Mouse (Mus musculus): ENCODE data around the gene Spef1. TPM values are rescaled to one million over a fixed set of nuclear protein-coding genes. Genes with fewer than 3 reads are reported as not detected.

Spef1 gene
- total and polyA plus RNA-seq, 2 experiments from 2014 or later: 10.2 to 19.3 TPM

DNA sequence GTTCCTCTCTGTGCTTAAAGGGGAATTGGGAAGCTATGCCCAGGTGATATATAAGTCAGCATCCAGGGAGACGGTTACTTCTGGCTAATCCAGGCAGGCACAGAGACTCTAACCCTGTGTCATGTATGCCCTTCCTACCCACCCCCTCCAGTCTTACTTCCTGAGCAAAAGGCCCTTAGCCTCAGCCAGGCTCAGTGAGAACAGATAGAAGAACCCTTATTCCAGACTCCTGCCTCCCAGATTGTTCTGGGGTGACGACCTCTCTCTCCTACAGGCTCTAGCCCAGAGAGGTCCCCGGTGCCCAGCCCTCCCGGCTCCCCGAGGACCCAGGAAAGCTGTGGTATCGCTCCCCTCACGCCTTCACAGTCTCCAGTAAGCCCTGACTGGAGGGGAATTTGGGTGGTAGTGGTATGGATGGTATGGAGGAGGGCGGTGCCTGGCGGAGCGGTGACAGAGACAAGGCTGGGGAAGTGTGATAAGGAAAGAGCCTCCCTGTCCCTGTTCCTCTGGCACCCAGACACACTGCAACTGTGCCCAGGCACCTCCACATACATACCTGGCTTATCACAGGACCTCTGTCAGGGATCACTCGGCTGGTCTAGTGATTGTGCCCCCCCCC lies 51.5 kb downstream of the Spef1 start:
- no peaks in the 10 kb centered on the region for H3K9me3 ChIP-seq (ENCODE audit: low read length)
- H3K4me1 ChIP-seq (ENCODE audit: insufficient read depth, low read length): no peaks in the 10 kb centered on the region
- no peak for TF ChIP-seq CTCF (IDR thresholded peaks at IDR 0.05)
- no peak overlapping the region for H3K4me2 ChIP-seq (ENCODE audit: low read depth, low read length, poor library complexity, severe bottlenecking)
- H3K9ac ChIP-seq (replicated peaks; ENCODE audit: low read length, poor library complexity, severe bottlenecking): no peak overlapping the region
- ATAC-seq (ENCODE audit: low FRiP score) (no peak), DNase-seq (ENCODE audit: low spot score) (no peak)
- no peaks in the 10 kb centered on the region for H3K36me3 ChIP-seq (ENCODE audit: insufficient read depth, low read length)
- H3K27ac ChIP-seq (ENCODE audit: low read depth, low read length): no peak overlapping the region
- 81% methylated on average over 11 of the region's 11 CpGs for WGBS
- no peak overlapping the region for H3K4me3 ChIP-seq (ENCODE audit: low read depth, low read length)
- H3K27me3 ChIP-seq (ENCODE audit: insufficient read depth, low read length): no peaks in the 10 kb centered on the region

DNA sequence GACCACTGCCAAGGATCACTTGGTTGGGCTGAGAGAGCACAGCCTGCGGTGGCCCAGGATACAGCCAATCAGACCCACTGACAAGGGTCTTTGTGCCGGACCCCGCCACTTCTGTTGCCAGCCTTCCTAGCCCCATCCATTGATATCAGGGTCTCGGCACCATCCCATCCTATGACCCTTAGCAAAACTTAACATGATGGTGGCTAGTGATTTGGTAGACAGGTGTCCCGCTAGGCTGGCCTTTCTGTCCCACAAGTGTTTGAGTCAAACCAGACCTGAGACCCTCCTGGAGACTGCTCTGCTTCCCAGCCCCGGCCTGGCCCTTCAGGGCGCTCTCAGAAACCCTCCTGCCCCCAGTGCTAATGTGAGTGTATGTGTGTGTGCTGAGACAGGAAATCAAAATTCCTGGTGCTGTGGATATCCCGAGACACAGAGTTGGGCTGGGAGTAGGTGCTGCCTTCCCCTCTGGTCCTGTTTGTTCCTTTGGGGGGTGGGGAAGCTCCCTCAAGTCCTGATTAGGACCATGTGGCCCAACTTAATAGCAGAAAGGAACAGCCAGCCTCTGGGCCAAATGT lies 52.2 kb downstream of the Spef1 start:
- 86% methylated on average over 8 of the region's 8 CpGs for WGBS
- H3K36me3 ChIP-seq (ENCODE audit: insufficient read depth, low read length): no peaks in the 10 kb centered on the region
- no peak overlapping the region for H3K27ac ChIP-seq (ENCODE audit: low read depth, low read length)
- H3K27me3 ChIP-seq (ENCODE audit: insufficient read depth, low read length): no peaks in the 10 kb centered on the region
- no peak overlapping the region for H3K4me2 ChIP-seq (ENCODE audit: low read depth, low read length, poor library complexity, severe bottlenecking)
- H3K4me3 ChIP-seq (ENCODE audit: low read depth, low read length): no peak overlapping the region
- H3K4me1 ChIP-seq (ENCODE audit: insufficient read depth, low read length): no peaks in the 10 kb centered on the region
- H3K9ac ChIP-seq (replicated peaks; ENCODE audit: low read length, poor library complexity, severe bottlenecking): no peak overlapping the region
- ATAC-seq (ENCODE audit: low FRiP score) (peak; percentile 29; the same call in 1 of the 2 replicates), DNase-seq (ENCODE audit: low spot score) (no peak)
- no peaks in the 10 kb centered on the region for H3K9me3 ChIP-seq (ENCODE audit: low read length)
- TF ChIP-seq CTCF (IDR thresholded peaks at IDR 0.05): no peak

DNA sequence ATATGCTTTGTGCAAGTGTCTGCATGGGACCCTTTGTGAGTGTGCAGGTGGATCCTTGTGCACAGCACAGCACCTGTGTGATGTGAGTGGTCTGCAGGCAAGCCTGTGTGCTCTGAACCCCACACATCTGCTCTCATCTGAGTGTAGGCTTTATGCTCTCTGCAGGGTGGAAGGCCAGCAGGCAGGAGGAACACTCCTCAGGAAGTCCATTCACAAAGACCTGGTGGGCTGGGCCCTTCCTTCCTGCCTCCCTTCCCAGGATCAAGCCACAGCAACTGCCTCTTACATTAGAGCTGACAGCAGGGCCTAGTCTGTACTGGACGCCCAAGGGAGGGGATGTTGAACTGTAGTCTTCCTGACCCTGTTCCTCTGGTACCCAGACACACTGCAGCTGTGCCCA lies 52.7 kb downstream of the Spef1 start:
- 30% methylated on average over 1 of the region's 1 CpGs for WGBS
- Histone ChIP-seq H3K27ac (ENCODE audit: low read depth, low read length) (no peak overlapping the region), H3K4me2 (ENCODE audit: low read depth, low read length, poor library complexity, severe bottlenecking) (no peak overlapping the region), H3K36me3 (ENCODE audit: insufficient read depth, low read length) (no peaks in the 10 kb centered on the region), H3K9me3 (ENCODE audit: low read length) (no peaks in the 10 kb centered on the region), H3K9ac (replicated peaks; ENCODE audit: low read length, poor library complexity, severe bottlenecking) (no peak overlapping the region), H3K4me3 (ENCODE audit: low read depth, low read length) (no peak overlapping the region), H3K27me3 (ENCODE audit: insufficient read depth, low read length) (no peaks in the 10 kb centered on the region), H3K4me1 (ENCODE audit: insufficient read depth, low read length) (no peaks in the 10 kb centered on the region)
- no peak; the same call in 1 of the 2 replicates for ATAC-seq (ENCODE audit: low FRiP score)
- DNase-seq (ENCODE audit: low spot score): no peak
- no peak for TF ChIP-seq CTCF (IDR thresholded peaks at IDR 0.05)

DNA sequence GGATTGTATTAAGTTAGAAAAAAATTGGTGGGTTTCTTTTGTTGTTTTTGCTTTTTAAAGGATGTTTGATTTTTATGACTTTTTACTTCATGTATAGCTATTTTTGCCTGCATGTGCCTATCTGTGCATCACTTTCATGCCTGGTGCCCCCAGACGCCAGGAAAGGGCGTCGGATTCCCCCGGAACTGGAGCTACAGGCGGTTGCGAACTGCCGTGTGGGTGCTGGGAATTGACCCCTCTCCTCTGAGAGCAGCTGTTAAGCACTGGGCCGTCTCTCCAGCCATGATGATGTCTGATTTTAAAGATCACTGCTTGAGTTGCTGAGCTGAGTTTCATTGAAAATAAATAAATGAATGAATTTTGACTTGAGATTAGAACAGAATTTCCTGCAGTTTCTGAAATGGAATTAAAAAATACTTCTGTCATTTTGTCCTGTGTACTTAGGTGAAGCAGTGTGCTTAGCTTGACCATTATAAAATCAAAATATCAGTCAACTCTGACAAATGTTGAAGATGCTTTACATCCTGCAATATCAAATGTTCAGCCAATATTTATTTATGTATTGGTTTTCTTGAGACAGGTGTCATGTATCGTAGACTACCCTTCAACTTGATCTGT lies 54.0 kb downstream of the Spef1 start, which contains the start of gene Gm11037:
TSS of gene Gm11037 (plus strand) at position 568 of the 618 bp plus-strand sequence.
- no peaks in the 10 kb centered on the region for H3K9me3 ChIP-seq (ENCODE audit: low read length)
- no peaks in the 10 kb centered on the region for H3K4me1 ChIP-seq (ENCODE audit: insufficient read depth, low read length)
- H3K27me3 ChIP-seq (ENCODE audit: insufficient read depth, low read length): no peaks in the 10 kb centered on the region
- H3K36me3 ChIP-seq (ENCODE audit: insufficient read depth, low read length): no peaks in the 10 kb centered on the region
- no peak within 1 kb of the TSS for H3K4me3 ChIP-seq (ENCODE audit: low read depth, low read length)
- TF ChIP-seq CTCF (IDR thresholded peaks at IDR 0.05): no peak
- H3K4me2 ChIP-seq (ENCODE audit: low read depth, low read length, poor library complexity, severe bottlenecking): no peak within 1 kb of the TSS
- no peak within 1 kb of the TSS for H3K27ac ChIP-seq (ENCODE audit: low read depth, low read length)
- DNase-seq (ENCODE audit: low spot score) (no peak), ATAC-seq (ENCODE audit: low FRiP score) (no peak)
- no peak within 1 kb of the TSS for H3K9ac ChIP-seq (replicated peaks; ENCODE audit: low read length, poor library complexity, severe bottlenecking)
- WGBS: 87% methylated on average over 9 of the region's 9 CpGs

DNA sequence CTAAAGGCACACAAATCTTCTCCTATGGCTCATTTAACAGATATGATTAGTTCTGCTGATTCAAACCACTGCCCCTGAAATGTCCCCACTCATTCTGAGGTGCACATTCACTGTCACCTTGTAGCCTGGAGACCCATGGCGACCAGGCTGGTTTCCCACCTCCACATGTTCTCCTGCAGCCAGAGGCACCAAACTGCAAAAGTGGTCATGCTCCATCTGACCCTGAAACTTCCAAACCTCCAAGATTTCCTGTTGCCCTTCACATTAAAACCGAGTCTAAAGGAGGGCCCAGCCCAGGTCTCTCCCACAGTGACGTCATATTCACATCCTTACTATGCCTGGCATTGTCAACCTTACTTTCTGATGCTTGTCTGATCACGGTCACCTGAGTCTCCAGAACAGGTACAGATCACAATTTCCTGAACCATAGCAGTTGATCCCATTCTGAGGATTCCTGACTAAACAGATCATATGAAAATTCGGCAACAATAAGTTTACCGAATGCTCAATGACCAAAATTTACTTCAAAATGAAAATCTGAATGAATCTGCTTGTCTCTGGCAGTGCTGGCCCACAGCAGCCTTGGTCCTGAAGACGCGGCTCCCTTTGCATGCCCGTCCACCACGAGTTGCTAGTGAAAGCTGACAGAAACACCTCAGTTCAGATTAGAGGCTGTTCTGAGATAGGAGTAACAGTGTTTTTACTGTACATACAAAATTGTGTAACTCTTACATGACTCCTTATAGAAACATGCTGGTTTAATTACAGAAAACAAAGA lies 54.8 kb downstream of the Spef1 start:
- Histone ChIP-seq H3K9ac (replicated peaks; ENCODE audit: low read length, poor library complexity, severe bottlenecking) (no peak overlapping the region), H3K4me3 (ENCODE audit: low read depth, low read length) (no peak overlapping the region), H3K27ac (ENCODE audit: low read depth, low read length) (no peak overlapping the region), H3K27me3 (ENCODE audit: insufficient read depth, low read length) (no peaks in the 10 kb centered on the region), H3K4me1 (ENCODE audit: insufficient read depth, low read length) (0 out of 2 replicates have a peak, but pooled peaks cover 4% of the 10 kb centered on the region), H3K4me2 (ENCODE audit: low read depth, low read length, poor library complexity, severe bottlenecking) (no peak overlapping the region), H3K36me3 (ENCODE audit: insufficient read depth, low read length) (no peaks in the 10 kb centered on the region), H3K9me3 (ENCODE audit: low read length) (no peaks in the 10 kb centered on the region)
- DNase-seq (ENCODE audit: low spot score) (no peak), ATAC-seq (ENCODE audit: low FRiP score) (no peak)
- no peak for TF ChIP-seq CTCF (IDR thresholded peaks at IDR 0.05)
- 86% methylated on average over 10 of the region's 10 CpGs for WGBS
